Mouse (Mus musculus) MEL (cell line): ENCODE measurements around the gene Plxna3. TPM values are rescaled to one million over a fixed set of nuclear protein-coding genes. Genes with fewer than 3 reads are reported as not detected.

Source experiments
- DNase-seq: peaks from one replicate; pipeline ENCODE4 v3.0.0; 2011; ENCODE audit warnings: low read depth, low spot score
- H3K27ac ChIP-seq: 2 replicates; pipeline ENCODE4 v1.5.1; 2012; ENCODE audit warnings: low read depth, mild to moderate bottlenecking, control low read depth, low read length, moderate library complexity; ENCODE audit not compliant: control insufficient read depth
- H3K27me3 ChIP-seq, 2 experiments: fragments of 150-350 bp in 1 of 2; sonication (generic) in 1 of 2; 2 replicates each; pipeline ENCODE4 v1.6.1; 2012; ENCODE audit warnings: low read length in 2 of 2, mild to moderate bottlenecking in 2 of 2, improper control_type of control experiment in 1 of 2, moderate library complexity in 1 of 2; ENCODE audit not compliant: insufficient read depth in 2 of 2, control insufficient read depth in 1 of 2
- H3K36me3 ChIP-seq, 2 experiments: 2 replicates each; pipeline ENCODE4 v1.6.1; 2012 to 2014; ENCODE audit warnings: low read length in 2 of 2, improper control_type of control experiment in 1 of 2, inconsistent platforms in 1 of 2, mild to moderate bottlenecking in 1 of 2; ENCODE audit not compliant: insufficient read depth in 2 of 2, control insufficient read depth in 1 of 2
- H3K4me1 ChIP-seq, 2 experiments: fragments of 150-350 bp in 1 of 2; sonication (generic) in 1 of 2; 2 replicates each; pipeline ENCODE4 v1.6.1; 2012; ENCODE audit warnings: low read length in 2 of 2, improper control_type of control experiment in 1 of 2, mild to moderate bottlenecking in 1 of 2; ENCODE audit not compliant: insufficient read depth in 2 of 2, control insufficient read depth in 1 of 2
- H3K4me3 ChIP-seq, 2 experiments: fragments of 150-350 bp in 1 of 2; sonication (generic) in 1 of 2; 2 replicates each; pipeline ENCODE4 v1.5.1; 2012; ENCODE audit warnings: low read depth in 2 of 2, low read length in 2 of 2, mild to moderate bottlenecking in 2 of 2, moderate library complexity in 2 of 2, control low read depth in 1 of 2, improper control_type of control experiment in 1 of 2; ENCODE audit not compliant: control insufficient read depth in 1 of 2, insufficient read depth in 1 of 2
- H3K79me2 ChIP-seq: 2 replicates; pipeline ENCODE4 v1.6.1; 2012; ENCODE audit warnings: mild to moderate bottlenecking, low read length, moderate library complexity; ENCODE audit not compliant: control insufficient read depth, poor library complexity, insufficient read depth
- H3K9ac ChIP-seq: 2 replicates; pipeline ENCODE4 v1.6.1; 2012; ENCODE audit warnings: low read depth, mild to moderate bottlenecking, control low read depth, low read length, moderate library complexity; ENCODE audit not compliant: control insufficient read depth, poor library complexity, severe bottlenecking
- H3K9me3 ChIP-seq: fragments of 150-350 bp; sonication (generic); replicated peaks from 2 replicates; pipeline ENCODE4 v1.6.1; 2012; ENCODE audit warnings: mild to moderate bottlenecking, low read length, improper control_type of control experiment, moderate library complexity; ENCODE audit not compliant: insufficient read depth
- CHD1 ChIP-seq: IDR thresholded peaks from 2 replicates; pipeline ENCODE4 v1.6.1; 2012; ENCODE audit warnings: low read depth, mild to moderate bottlenecking, inconsistent platforms, low read length, improper control_type of control experiment
- CHD2 ChIP-seq: IDR thresholded peaks from 2 replicates; pipeline ENCODE4 v1.6.1; 2011; ENCODE audit warnings: low read length, improper control_type of control experiment
- CTCF ChIP-seq, 3 experiments: IDR thresholded peaks in 2 of 3; conservative IDR thresholded peaks in 1 of 3; 2 replicates each; pipeline ENCODE4 v1.5.1; 2011 to 2012; ENCODE audit warnings: low read length in 3 of 3, low read depth in 2 of 3, mild to moderate bottlenecking in 2 of 3, improper control_type of control experiment in 1 of 3, inconsistent platforms in 1 of 3, mixed read lengths in 1 of 3, moderate library complexity in 1 of 3; ENCODE audit not compliant: control insufficient read depth in 1 of 3, insufficient read depth in 1 of 3, poor library complexity in 1 of 3, severe bottlenecking in 1 of 3
- E2F4 ChIP-seq: IDR thresholded peaks from 2 replicates; pipeline ENCODE4 v1.6.1; 2011; ENCODE audit warnings: low read depth, low read length, improper control_type of control experiment, borderline replicate concordance
- ELF1 ChIP-seq: IDR thresholded peaks from 2 replicates; pipeline ENCODE4 v1.6.1; 2014; ENCODE audit warnings: low read depth, mild to moderate bottlenecking, inconsistent platforms, low read length, improper control_type of control experiment, moderate library complexity
- ETS1 ChIP-seq: IDR thresholded peaks from 2 replicates; pipeline ENCODE4 v1.6.1; 2012; ENCODE audit warnings: low read depth, mild to moderate bottlenecking, inconsistent platforms, low read length, improper control_type of control experiment, moderate library complexity
- GATA1 ChIP-seq: IDR thresholded peaks from 2 replicates; pipeline ENCODE4 v1.6.1; 2011; ENCODE audit warnings: low read depth, low read length, improper control_type of control experiment
- HCFC1 ChIP-seq: IDR thresholded peaks from 2 replicates; pipeline ENCODE4 v1.6.1; 2012; ENCODE audit warnings: low read depth, mild to moderate bottlenecking, inconsistent platforms, low read length, improper control_type of control experiment, moderate library complexity
- MAFK ChIP-seq: IDR thresholded peaks from 2 replicates; pipeline ENCODE4 v1.6.1; 2011; ENCODE audit warnings: low read depth, mild to moderate bottlenecking, low read length, improper control_type of control experiment, borderline replicate concordance
- MAX ChIP-seq: IDR thresholded peaks from 2 replicates; pipeline ENCODE4 v1.6.1; 2011; ENCODE audit warnings: low read length, improper control_type of control experiment
- MEF2A ChIP-seq: IDR thresholded peaks from 2 replicates; pipeline ENCODE4 v1.6.1; 2014; ENCODE audit warnings: low read depth, mild to moderate bottlenecking, inconsistent platforms, low read length, improper control_type of control experiment; ENCODE audit not compliant: poor library complexity, insufficient replicate concordance, severe bottlenecking; ENCODE audit errors: extremely low read depth
- MXI1 ChIP-seq: IDR thresholded peaks from 2 replicates; pipeline ENCODE4 v1.6.1; 2011; ENCODE audit warnings: mild to moderate bottlenecking, low read depth, low read length, improper control_type of control experiment
- MYB ChIP-seq: IDR thresholded peaks from 2 replicates; pipeline ENCODE4 v1.6.1; 2011; ENCODE audit warnings: mild to moderate bottlenecking, low read depth, low read length, improper control_type of control experiment
- NELFE ChIP-seq: IDR thresholded peaks from 2 replicates; pipeline ENCODE4 v1.6.1; 2011; ENCODE audit warnings: low read depth, low read length, improper control_type of control experiment
- NRF1 ChIP-seq: IDR thresholded peaks from 2 replicates; pipeline ENCODE4 v1.6.1; 2014; ENCODE audit warnings: low read depth, mild to moderate bottlenecking, inconsistent platforms, low read length, improper control_type of control experiment, moderate library complexity; ENCODE audit not compliant: poor library complexity, insufficient read depth, severe bottlenecking
- POLR2A ChIP-seq, 2 experiments: IDR thresholded peaks; 2 replicates each; pipeline ENCODE4 v1.6.1; 2011 to 2012; ENCODE audit warnings: low read length in 2 of 2, mild to moderate bottlenecking in 2 of 2, control low read depth in 1 of 2, improper control_type of control experiment in 1 of 2, low read depth in 1 of 2, moderate library complexity in 1 of 2; ENCODE audit not compliant: control insufficient read depth in 1 of 2, insufficient read depth in 1 of 2, poor library complexity in 1 of 2
- POLR2AphosphoS2 ChIP-seq: IDR thresholded peaks from 2 replicates; pipeline ENCODE4 v1.6.1; 2011; ENCODE audit warnings: low read length, improper control_type of control experiment
- POLR2AphosphoS5 ChIP-seq: IDR thresholded peaks from 2 replicates; pipeline ENCODE4 v1.6.1; 2012; ENCODE audit warnings: low read depth, borderline replicate concordance, mild to moderate bottlenecking, inconsistent platforms, low read length, moderate library complexity, mixed read lengths
- RCOR1 ChIP-seq: IDR thresholded peaks from 2 replicates; pipeline ENCODE4 v1.6.1; 2012; ENCODE audit warnings: low read depth, mild to moderate bottlenecking, inconsistent platforms, low read length, improper control_type of control experiment
- SIN3A ChIP-seq: IDR thresholded peaks from 2 replicates; pipeline ENCODE4 v1.6.1; 2012; ENCODE audit warnings: low read length, improper control_type of control experiment, inconsistent platforms
- SMC3 ChIP-seq: IDR thresholded peaks from 2 replicates; pipeline ENCODE4 v1.6.1; 2011; ENCODE audit warnings: low read depth, low read length, improper control_type of control experiment
- TAL1 ChIP-seq: IDR thresholded peaks from 2 replicates; pipeline ENCODE4 v1.6.1; 2012; ENCODE audit warnings: mild to moderate bottlenecking, inconsistent platforms, low read length, moderate library complexity, mixed read lengths
- TBP ChIP-seq: IDR thresholded peaks from 2 replicates; pipeline ENCODE4 v1.8.0; 2011; ENCODE audit warnings: low read depth, low read length, improper control_type of control experiment
- UBTF ChIP-seq: IDR thresholded peaks from 2 replicates; pipeline ENCODE4 v1.6.1; 2012; ENCODE audit warnings: low read depth, mild to moderate bottlenecking, inconsistent platforms, low read length, improper control_type of control experiment, moderate library complexity, borderline replicate concordance; ENCODE audit not compliant: insufficient read depth
- USF1 ChIP-seq: IDR thresholded peaks from 2 replicates; pipeline ENCODE4 v1.6.1; 2014; ENCODE audit warnings: low read depth, mild to moderate bottlenecking, inconsistent platforms, low read length, improper control_type of control experiment, moderate library complexity
- USF2 ChIP-seq, 2 experiments: IDR thresholded peaks; 2 replicates each; pipeline ENCODE4 v1.6.1; 2011 to 2012; ENCODE audit warnings: improper control_type of control experiment in 2 of 2, low read length in 2 of 2, borderline replicate concordance in 1 of 2, inconsistent platforms in 1 of 2, low read depth in 1 of 2, mild to moderate bottlenecking in 1 of 2; ENCODE audit not compliant: insufficient read depth in 1 of 2
- ZC3H11A ChIP-seq: IDR thresholded peaks from 2 replicates; pipeline ENCODE4 v1.6.1; 2012; ENCODE audit warnings: low read depth, mild to moderate bottlenecking, inconsistent platforms, low read length, improper control_type of control experiment
- ZMIZ1 ChIP-seq: IDR thresholded peaks from 2 replicates; pipeline ENCODE4 v1.6.1; 2012; ENCODE audit warnings: low read depth, mild to moderate bottlenecking, inconsistent platforms, low read length, improper control_type of control experiment, moderate library complexity
- ZNF384 ChIP-seq: IDR thresholded peaks from 2 replicates; pipeline ENCODE4 v1.6.1; 2012; ENCODE audit warnings: low read depth, mild to moderate bottlenecking, inconsistent platforms, low read length, improper control_type of control experiment
- polyA plus RNA-seq, 2 experiments: library from polyadenylated mRNA; stranded (reverse) in 1 of 2; unstranded in 1 of 2; fragments of >175 nt in 1 of 2; fragments of >200 nt in 1 of 2; gene quantifications; 2 replicates each; pipeline versions ENCODE4 v1.2.1 to v1.2.4; 2012; ENCODE audit warnings: low replicate concordance in 2 of 2, low read depth in 1 of 2; ENCODE audit not compliant: insufficient read length in 2 of 2, insufficient read depth in 1 of 2, missing spikeins in 1 of 2
- total RNA-seq: library from RNA; depleted of rRNA; stranded (reverse); fragments of 300-350 nt; gene quantifications from 2 replicates; pipeline ENCODE4 v1.2.3, GENCODE M21; 2012

Plxna3 gene
- total and polyA plus RNA-seq, 3 experiments = 8.3 to 13.7 TPM; not detected in 1

- H3K36me3 ChIP-seq = peaks cover 0 to 2% of the 10 kb centered on the region in 2 experiments; a peak in 1 of 4 replicates
- TF ChIP-seq E2F4 = no peak
- no peak for TF ChIP-seq ZC3H11A
- no peak for TF ChIP-seq UBTF
- peaks cover 0 to 3% of the 10 kb centered on the region in 2 experiments; a peak in 2 of 4 replicates for H3K4me1 ChIP-seq
- DNase-seq = peak; percentile 18
- H3K27me3 ChIP-seq = no peaks in the 10 kb centered on the region
- peak overlapping the region; percentile 45 for H3K27ac ChIP-seq
- peaks cover 5% of the 10 kb centered on the region; the same call in 1 of the 2 replicates for H3K79me2 ChIP-seq
- no peaks in the 10 kb centered on the region for H3K9me3 ChIP-seq
- H3K9ac ChIP-seq = peak overlapping the region; percentile 91
- peak overlapping the region; percentile 91 to 92 for H3K4me3 ChIP-seq
These were observed 24.0 kb downstream of the Plxna3 start for GRCm38 (mm10) chrX:74352645-74353466.

GRCm38 (mm10) chrX:74353467-74353770, 24.6 kb downstream of the Plxna3 start, which contains the start of gene Lage3:
TSS of gene Lage3 (minus strand) at chrX:74353618.
- Histone ChIP-seq H3K9me3 (no peaks in the 10 kb centered on the region), H3K4me1 (peaks cover 0 to 3% of the 10 kb centered on the region in 2 experiments; a peak in 2 of 4 replicates), H3K9ac (peak within 1 kb of the TSS; percentile 91), H3K79me2 (peaks cover 5% of the 10 kb centered on the region; the same call in 1 of the 2 replicates), H3K27ac (peak within 1 kb of the TSS; percentile 45), H3K27me3 (no peaks in the 10 kb centered on the region), H3K4me3 (peak within 1 kb of the TSS; percentile 91 to 92), H3K36me3 (peaks cover 0 to 2% of the 10 kb centered on the region in 2 experiments; a peak in 1 of 4 replicates)
- TF ChIP-seq POLR2AphosphoS5 (no peak), POLR2A (IDR thresholded peaks at IDR 0.05; ENCODE audit: control insufficient read depth in 1 of 2, insufficient read depth in 1 of 2, low read depth in 1 of 2, low read length in 2 of 2, poor library complexity in 1 of 2) (peak; percentile 59 to 72), ZC3H11A (no peak), ELF1 (0 out of 2 replicates have a peak, but pooled peaks have one; percentile 23), SMC3 (no peak), MAX (no peak), CHD2 (no peak), GATA1 (no peak), MXI1 (peak; percentile 37; the same call in 1 of the 2 replicates), ZNF384 (no peak), NRF1 (peak; percentile 70), CTCF (IDR thresholded peaks at IDR 0.05 in 2 of 3, conservative IDR thresholded peaks at IDR 0.05 in 1 of 3; ENCODE audit: control insufficient read depth in 1 of 3, insufficient read depth in 1 of 3, low read depth in 2 of 3, low read length in 3 of 3, poor library complexity in 1 of 3, severe bottlenecking in 1 of 3) (no peak), TBP (0 out of 2 replicates have a peak, but pooled peaks have one; percentile 23), UBTF (no peak), SIN3A (peak; percentile 42), CHD1 (no peak), ZMIZ1 (0 out of 2 replicates have a peak, but pooled peaks have one; percentile 37), ETS1 (no peak), RCOR1 (no peak), MAFK (no peak), USF2 (IDR thresholded peaks at IDR 0.05; ENCODE audit: borderline replicate concordance in 1 of 2, insufficient read depth in 1 of 2, low read depth in 1 of 2, low read length in 2 of 2) (no peak), MYB (no peak), POLR2AphosphoS2 (peak; percentile 65; the same call in 1 of the 2 replicates), NELFE (peak; percentile 61), HCFC1 (peak; percentile 49; the same call in 1 of the 2 replicates), TAL1 (no peak), USF1 (no peak), MEF2A (no peak)
- DNase-seq = peak; percentile 81
